16 mouse cellular contexts compared by ENCODE assay signal in genomic region chr5:137346983-137347382, GRCm38 (mm10). TPM values are rescaled to one million over a fixed set of nuclear protein-coding genes. Genes with fewer than 3 reads are reported as not detected.
DNase-seq lines count a peak whose midpoint lies in the region; ATAC-seq and TF ChIP-seq lines count a peak whose summit lies in the region.
"Had no signal": no experiment of that assay in that cellular context is flagged by ENCODE, and none has a peak within 500 bp of the region (broad histone marks: within the 10 kb centered on the region; RNA-seq: fewer than 3 reads in every experiment).

No protein-coding gene starts in this region.

- peaks cover 41% of the 10 kb centered on the region for H3K4me1 ChIP-seq in heart, embryonic 12.5 days (replicated peaks)
- H3K4me1 ChIP-seq in lung, embryonic 15.5 days: peaks cover 69% of the 10 kb centered on the region
- H3K4me1 ChIP-seq in intestine, embryonic 16.5 days (ENCODE audit: control insufficient read depth, insufficient read depth, low read length): peaks cover 43% of the 10 kb centered on the region
- H3K4me1 ChIP-seq in liver, postnatal 0 days (ENCODE audit: insufficient read depth): peaks cover 10% of the 10 kb centered on the region; the same call in 1 of the 2 replicates

- no peak for ATAC-seq in heart, embryonic 12.5 days (ENCODE audit: insufficient number of reproducible peaks, low FRiP score)
- ATAC-seq in lung, embryonic 15.5 days (ENCODE audit: borderline replicate concordance, extremely low read depth, low FRiP score, low TSS enrichment): no peak
- ATAC-seq in intestine, embryonic 16.5 days: no peak
- no peak for ATAC-seq in liver, postnatal 0 days
- ATAC-seq in megakaryocyte, adult 5-6 weeks (ENCODE audit: poor library complexity, severe bottlenecking): no peak
- ATAC-seq: forebrain, embryonic 14.5 days had no signal

- H3K9me3 ChIP-seq in heart, embryonic 12.5 days (replicated peaks): no peaks in the 10 kb centered on the region
- no peaks in the 10 kb centered on the region for H3K9me3 ChIP-seq in lung, embryonic 15.5 days
- no peaks in the 10 kb centered on the region for H3K9me3 ChIP-seq in intestine, embryonic 16.5 days (ENCODE audit: control insufficient read depth, low read length)
- no peaks in the 10 kb centered on the region for H3K9me3 ChIP-seq in liver, postnatal 0 days (ENCODE audit: low read length)

- no peaks in the 10 kb centered on the region for H3K27me3 ChIP-seq in heart, embryonic 12.5 days (replicated peaks)
- no peaks in the 10 kb centered on the region for H3K27me3 ChIP-seq in lung, embryonic 15.5 days
- H3K27me3 ChIP-seq in intestine, embryonic 16.5 days (replicated peaks; ENCODE audit: control insufficient read depth, insufficient read depth, low read length): no peaks in the 10 kb centered on the region
- peaks cover 37% of the 10 kb centered on the region for H3K27me3 ChIP-seq in liver, postnatal 0 days (ENCODE audit: insufficient read depth, low read length)

- 79% methylated on average over 4 of the region's 4 CpGs for WGBS in heart, embryonic 12.5 days
- 55% methylated on average over 4 of the region's 4 CpGs for WGBS in lung, embryonic 15.5 days
- WGBS in intestine, embryonic 16.5 days: 67% methylated on average over 4 of the region's 4 CpGs
- WGBS in liver, postnatal 0 days (ENCODE audit: insufficient replicate concordance): 54% methylated on average over 4 of the region's 4 CpGs

- TF ChIP-seq CTCF in liver, postnatal 0 days (IDR thresholded peaks at IDR 0.05; ENCODE audit: low read depth): no peak

- H3K27ac ChIP-seq in heart, embryonic 12.5 days (ENCODE audit: poor library complexity, severe bottlenecking): peak overlapping the region; percentile 72; the same call in 1 of the 2 replicates
- H3K27ac ChIP-seq in lung, embryonic 15.5 days: peak overlapping the region; percentile 99
- H3K27ac ChIP-seq in intestine, embryonic 16.5 days (ENCODE audit: low read length): peak overlapping the region; percentile 92
- peak overlapping the region; percentile 85 for H3K27ac ChIP-seq in liver, postnatal 0 days (ENCODE audit: low read depth)
- H3K27ac ChIP-seq: liver, embryonic 14.5 days had no signal

- no peak overlapping the region for H3K9ac ChIP-seq in heart, embryonic 12.5 days
- no peak overlapping the region for H3K9ac ChIP-seq in lung, embryonic 15.5 days
- 0 out of 2 replicates have a peak overlapping the region, but pooled peaks have one; percentile 45 for H3K9ac ChIP-seq in intestine, embryonic 16.5 days (ENCODE audit: low read depth, low read length)
- H3K9ac ChIP-seq in liver, postnatal 0 days (replicated peaks): no peak overlapping the region
- H3K9ac ChIP-seq: liver, embryonic 14.5 days had no signal

- H3K4me2 ChIP-seq in heart, embryonic 12.5 days: no peak overlapping the region
- H3K4me2 ChIP-seq in lung, embryonic 15.5 days: no peak overlapping the region
- H3K4me2 ChIP-seq in intestine, embryonic 16.5 days (ENCODE audit: low read depth, low read length): 0 out of 2 replicates have a peak overlapping the region, but pooled peaks have one; percentile 10
- no peak overlapping the region for H3K4me2 ChIP-seq in liver, postnatal 0 days (ENCODE audit: low read depth, low read length)

- DNase-seq in heart, postnatal 14 days: no peak
- DNase-seq in lung, postnatal 10 days: no peak
- DNase-seq in liver, postnatal 0 days: no peak
- no peak for DNase-seq in adrenal gland, postnatal 14 days
- DNase-seq: cerebellum, adult 8-10 months; right cerebral cortex, adult 18-20 months; thymus, postnatal 36 days had no signal

- no peak for TF ChIP-seq EP300 in liver, postnatal 0 days (IDR thresholded peaks at IDR 0.05; ENCODE audit: low read depth)

- no peak overlapping the region for H3K4me3 ChIP-seq in heart, embryonic 12.5 days
- no peak overlapping the region for H3K4me3 ChIP-seq in lung, embryonic 15.5 days
- no peak overlapping the region for H3K4me3 ChIP-seq in intestine, embryonic 16.5 days (ENCODE audit: low read length)
- no peak overlapping the region for H3K4me3 ChIP-seq in liver, postnatal 0 days (ENCODE audit: low read depth, low read length)
- H3K4me3 ChIP-seq: erythroblast, embryonic 14.5 days had no signal

- no peaks in the 10 kb centered on the region for H3K36me3 ChIP-seq in heart, embryonic 12.5 days
- no peaks in the 10 kb centered on the region for H3K36me3 ChIP-seq in lung, embryonic 15.5 days
- no peaks in the 10 kb centered on the region for H3K36me3 ChIP-seq in intestine, embryonic 16.5 days (ENCODE audit: control insufficient read depth, insufficient read depth, low read length)
- H3K36me3 ChIP-seq in liver, postnatal 0 days (replicated peaks; ENCODE audit: insufficient read depth, low read length): no peaks in the 10 kb centered on the region

- intact Hi-C loops in heart, postnatal 14 days (cut with DNase I): no loop called here

RNA-seq across cellular contexts. Expression of gene Ephb4, which starts 2.9 kb away (rescaled TPM):
- polyA plus RNA-seq in heart, embryonic 12.5 days (2016; fragmentation: Nextera tagmentation; extraction: Ambion mirVana): 53.1 and 55.6 TPM in 2 replicates
- total RNA-seq in heart, postnatal 14 days (2021): 10 to 100 TPM; 77.5 to 83.7 TPM
- polyA plus RNA-seq in lung, embryonic 15.5 days (2015; fragmentation: Nextera tagmentation; extraction: Ambion mirVana): 57.5 and 58.9 TPM in 2 replicates
- 29.9 and 31.2 TPM in 2 replicates for polyA plus RNA-seq in intestine, embryonic 16.5 days (2015; fragmentation: Nextera tagmentation; extraction: Ambion mirVana)
- 5.7 and 5.9 TPM in 2 replicates for polyA plus RNA-seq in liver, postnatal 0 days (2015; fragmentation: Nextera tagmentation; extraction: Ambion mirVana)
- total RNA-seq in adrenal gland, postnatal 14 days (2021): 65.1 and 69.7 TPM in 2 replicates
- total RNA-seq in megakaryocyte, adult 5-6 weeks (2015): 0.16 TPM in 1 of 2 replicates, not detected in the other
- not detected in 2 replicates for total RNA-seq in megakaryocyte, adult 5-6 weeks (2017)
- total RNA-seq: common myeloid progenitor, adult 5-6 weeks; megakaryocyte-erythroid progenitor cell, adult 5-6 weeks had no signal

RNA-seq across cellular contexts. Expression of gene Slc12a9, which starts 13.6 kb away (rescaled TPM):
- 9.4 and 10.2 TPM in 2 replicates for polyA plus RNA-seq in heart, embryonic 12.5 days (2016; fragmentation: Nextera tagmentation; extraction: Ambion mirVana)
- total RNA-seq in heart, postnatal 14 days (2021): 1 to 10 TPM; 3.8 to 5.4 TPM
- polyA plus RNA-seq in lung, embryonic 15.5 days (2015; fragmentation: Nextera tagmentation; extraction: Ambion mirVana): 12.0 and 13.0 TPM in 2 replicates
- polyA plus RNA-seq in intestine, embryonic 16.5 days (2015; fragmentation: Nextera tagmentation; extraction: Ambion mirVana): 14.7 and 15.7 TPM in 2 replicates
- 2.9 and 3.2 TPM in 2 replicates for polyA plus RNA-seq in liver, postnatal 0 days (2015; fragmentation: Nextera tagmentation; extraction: Ambion mirVana)
- 9.4 and 13.0 TPM in 2 replicates for total RNA-seq in adrenal gland, postnatal 14 days (2021)
- total RNA-seq in megakaryocyte, adult 5-6 weeks (2015): 12.8 and 13.4 TPM in 2 replicates
- 20.9 and 21.6 TPM in 2 replicates for total RNA-seq in megakaryocyte, adult 5-6 weeks (2017)

RNA-seq across cellular contexts. Expression of gene Trip6, which starts 32.8 kb away (rescaled TPM):
- polyA plus RNA-seq in heart, embryonic 12.5 days (2016; fragmentation: Nextera tagmentation; extraction: Ambion mirVana): 46.3 and 47.0 TPM in 2 replicates
- 10 to 100 TPM; 14.2 to 14.3 TPM for total RNA-seq in heart, postnatal 14 days (2021)
- polyA plus RNA-seq in lung, embryonic 15.5 days (2015; fragmentation: Nextera tagmentation; extraction: Ambion mirVana): 95.9 and 96.3 TPM in 2 replicates
- polyA plus RNA-seq in intestine, embryonic 16.5 days (2015; fragmentation: Nextera tagmentation; extraction: Ambion mirVana): 61.2 and 68.0 TPM in 2 replicates
- polyA plus RNA-seq in liver, postnatal 0 days (2015; fragmentation: Nextera tagmentation; extraction: Ambion mirVana): 7.5 and 9.2 TPM in 2 replicates
- 29.2 and 34.7 TPM in 2 replicates for total RNA-seq in adrenal gland, postnatal 14 days (2021)
- 4.1 and 4.2 TPM in 2 replicates for total RNA-seq in megakaryocyte, adult 5-6 weeks (2015)
- total RNA-seq in megakaryocyte, adult 5-6 weeks (2017): 2.1 and 2.9 TPM in 2 replicates

RNA-seq across cellular contexts. Expression of gene Srrt, which starts 39.5 kb away (rescaled TPM):
- 106 and 107 TPM in 2 replicates for polyA plus RNA-seq in heart, embryonic 12.5 days (2016; fragmentation: Nextera tagmentation; extraction: Ambion mirVana)
- total RNA-seq in heart, postnatal 14 days (2021): 10 to 100 TPM; 84.2 to 84.8 TPM
- polyA plus RNA-seq in lung, embryonic 15.5 days (2015; fragmentation: Nextera tagmentation; extraction: Ambion mirVana): 145 and 155 TPM in 2 replicates
- polyA plus RNA-seq in intestine, embryonic 16.5 days (2015; fragmentation: Nextera tagmentation; extraction: Ambion mirVana): 106 and 113 TPM in 2 replicates
- 24.1 and 28.2 TPM in 2 replicates for polyA plus RNA-seq in liver, postnatal 0 days (2015; fragmentation: Nextera tagmentation; extraction: Ambion mirVana)
- 139 and 168 TPM in 2 replicates for total RNA-seq in adrenal gland, postnatal 14 days (2021)
- 71.9 and 97.1 TPM in 2 replicates for total RNA-seq in megakaryocyte, adult 5-6 weeks (2015)
- total RNA-seq in megakaryocyte, adult 5-6 weeks (2017): 158 and 222 TPM in 2 replicates

RNA-seq across cellular contexts. Expression of gene Ufsp1, which starts 52.6 kb away (rescaled TPM):
- 10.1 and 10.6 TPM in 2 replicates for polyA plus RNA-seq in heart, embryonic 12.5 days (2016; fragmentation: Nextera tagmentation; extraction: Ambion mirVana)
- 1 to 10 TPM; 6.7 to 8.5 TPM for total RNA-seq in heart, postnatal 14 days (2021)
- polyA plus RNA-seq in lung, embryonic 15.5 days (2015; fragmentation: Nextera tagmentation; extraction: Ambion mirVana): 5.3 and 5.8 TPM in 2 replicates
- polyA plus RNA-seq in intestine, embryonic 16.5 days (2015; fragmentation: Nextera tagmentation; extraction: Ambion mirVana): 9.5 and 10.7 TPM in 2 replicates
- 9.1 and 9.5 TPM in 2 replicates for polyA plus RNA-seq in liver, postnatal 0 days (2015; fragmentation: Nextera tagmentation; extraction: Ambion mirVana)
- 8.0 and 11.9 TPM in 2 replicates for total RNA-seq in adrenal gland, postnatal 14 days (2021)
- total RNA-seq in megakaryocyte, adult 5-6 weeks (2015): 0.18 and 1.4 TPM in 2 replicates
- total RNA-seq in megakaryocyte, adult 5-6 weeks (2017): 0.24 and 0.59 TPM in 2 replicates
